Mouse (Mus musculus) skeletal muscle tissue, adult 2 months (tissue): ENCODE results near the gene Serf1.
"Not testable (repeated sequence)": the region's sequence is repeated elsewhere in the genome, so short reads cannot be mapped to it uniquely, and the experiment has no call there.

Experiments used
- DNase-seq: peaks from one replicate; pipeline ENCODE4 v3.0.0-alpha.2; 2012; ENCODE audit warnings: low read depth, low spot score

Gene Serf1

GRCm38 (mm10) chr13:100107652-100108472 lies at the start of gene Serf1:
Gene Serf1, plus strand, starts transcription at chr13:100108012.
- DNase-seq = peak; percentile 44

GRCm38 (mm10) chr13:100063936-100064335 lies 43.9 kb upstream of the Serf1 start:
- no peak for DNase-seq

- DNase-seq = no peak
Observed at GRCm38 (mm10) chr13:100067821-100068220, 40.0 kb upstream of the Serf1 start.

- DNase-seq = no peak
Observed at GRCm38 (mm10) chr13:100071473-100071872, 36.3 kb upstream of the Serf1 start.

GRCm38 (mm10) chr13:100098808-100099207 lies 9.0 kb upstream of the Serf1 start:
- DNase-seq = no peak

GRCm38 (mm10) chr13:100103052-100103658 lies 4.7 kb upstream of the Serf1 start:
- DNase-seq = no peak

GRCm38 (mm10) chr13:100103748-100104254 lies 4.0 kb upstream of the Serf1 start, which contains the start of gene Bdp1:
Gene Bdp1, minus strand, starts transcription at chr13:100104070.
- DNase-seq = peak; percentile 88

- no peak for DNase-seq
Observed at GRCm38 (mm10) chr13:100112218-100112972, 4.6 kb downstream of the Serf1 start.

- no peak for DNase-seq
Observed at GRCm38 (mm10) chr13:100123970-100124369, 16.2 kb downstream of the Serf1 start.

- DNase-seq = peak; percentile 90
Observed at GRCm38 (mm10) chr13:100124423-100125257, 16.8 kb downstream of the Serf1 start, which contains the start of gene Smn1. Gene Smn1, plus strand, starts transcription at chr13:100124852.

- DNase-seq = no peak
Observed at GRCm38 (mm10) chr13:100125258-100125643, 17.4 kb downstream of the Serf1 start.

- no peak for DNase-seq
Observed at GRCm38 (mm10) chr13:100141646-100142314, 34.0 kb downstream of the Serf1 start.

GRCm38 (mm10) chr13:100152659-100153058 lies 44.8 kb downstream of the Serf1 start:
- DNase-seq = peak; percentile 4

- DNase-seq = no peak
Observed at GRCm38 (mm10) chr13:100156624-100157023, 48.8 kb downstream of the Serf1 start.

GRCm38 (mm10) chr13:100161171-100161870 lies 53.5 kb downstream of the Serf1 start:
- DNase-seq = not testable (repeated sequence)

- not testable (repeated sequence) for DNase-seq
Observed at GRCm38 (mm10) chr13:100162467-100162866, 54.7 kb downstream of the Serf1 start.
